Mouse (Mus musculus) limb, embryonic 13.5 days (tissue): ENCODE data around the gene Txnip. TPM values are rescaled to one million over a fixed set of nuclear protein-coding genes. Genes with fewer than 3 reads are reported as not detected.
A peak's percentile ranks its signal among the peaks of the same experiment; 100 is the strongest.

ENCODE experiments used
- ATAC-seq: fragments of 200-750 bp; cut with Nextera tagmentation; 2 replicates; pipeline ENCODE4 v1.8.0; 2017; ENCODE audit warnings: low read depth, moderate number of reproducible peaks, moderate TSS enrichment; ENCODE audit not compliant: low FRiP score
- H3K27ac ChIP-seq: fragments of 300-500 bp; sonication (generic); 2 replicates; pipeline ENCODE4 v1.5.1; 2015; ENCODE audit warnings: inconsistent platforms, mild to moderate bottlenecking, moderate library complexity
- H3K27me3 ChIP-seq: fragments of 300-500 bp; sonication (generic); 2 replicates; pipeline ENCODE4 v1.6.1; 2015; ENCODE audit warnings: mild to moderate bottlenecking, inconsistent platforms
- H3K36me3 ChIP-seq: fragments of 300-500 bp; sonication (generic); 2 replicates; pipeline ENCODE4 v1.6.1; 2015; ENCODE audit warnings: inconsistent platforms, mild to moderate bottlenecking, moderate library complexity
- H3K4me1 ChIP-seq: fragments of 300-500 bp; sonication (generic); 2 replicates; pipeline ENCODE4 v1.6.1; 2015; ENCODE audit warnings: inconsistent platforms
- H3K4me2 ChIP-seq: fragments of 300-500 bp; sonication (generic); replicated peaks from 2 replicates; pipeline ENCODE4 v1.6.1; 2015; ENCODE audit warnings: inconsistent platforms, mild to moderate bottlenecking, moderate library complexity
- H3K4me3 ChIP-seq: fragments of 300-500 bp; sonication (generic); 2 replicates; pipeline ENCODE4 v1.5.1; 2015; ENCODE audit warnings: moderate library complexity, mild to moderate bottlenecking, inconsistent platforms
- H3K9ac ChIP-seq: fragments of 300-500 bp; sonication (generic); 2 replicates; pipeline ENCODE4 v1.6.1; 2015; ENCODE audit warnings: mild to moderate bottlenecking, inconsistent platforms
- H3K9me3 ChIP-seq: fragments of 300-500 bp; sonication (generic); 2 replicates; pipeline ENCODE4 v1.6.1; 2016; ENCODE audit warnings: inconsistent platforms
- whole genome bisulfite sequencing: fragments of 180-500 bp; shearing (Covaris S2); methylation state at CpG from one replicate; pipeline ENCODE4 v1.1.7; 2015; 5-methylcytosine and 5-hydroxymethylcytosine counted together
- polyA plus RNA-seq: library from polyadenylated mRNA; unstranded; fragments of >200 nt; fragmentation: Nextera tagmentation; extraction: Ambion mirVana; gene quantifications from 2 replicates; pipeline ENCODE4 v1.2.1, GENCODE M21; 2015

The Txnip gene
- polyA plus RNA-seq, 1 experiment from 2014 or later: 103 TPM

GRCm38 (mm10) chr3:96540740-96541139 is 17.0 kb upstream of the Txnip start:
- no peaks in the 10 kb centered on the region for H3K9me3 ChIP-seq
- WGBS: 35% methylated on average over 6 of the region's 6 CpGs
- no peak overlapping the region for H3K4me3 ChIP-seq
- H3K9ac ChIP-seq: no peak overlapping the region
- H3K4me2 ChIP-seq: no peak overlapping the region
- peaks cover 12% of the 10 kb centered on the region for H3K4me1 ChIP-seq
- H3K27me3 ChIP-seq: 0 out of 2 replicates have a peak, but pooled peaks cover 15% of the 10 kb centered on the region
- H3K36me3 ChIP-seq: no peaks in the 10 kb centered on the region
- no peak overlapping the region for H3K27ac ChIP-seq
- ATAC-seq: no peak

- Histone ChIP-seq H3K4me3 (no peak overlapping the region), H3K9ac (no peak overlapping the region), H3K27ac (no peak overlapping the region), H3K4me1 (peaks cover 12% of the 10 kb centered on the region), H3K9me3 (no peaks in the 10 kb centered on the region), H3K4me2 (no peak overlapping the region), H3K27me3 (0 out of 2 replicates have a peak, but pooled peaks cover 15% of the 10 kb centered on the region), H3K36me3 (no peaks in the 10 kb centered on the region)
- ATAC-seq: no peak
- WGBS: 22% methylated on average over 14 of the region's 14 CpGs
These were observed 16.3 kb upstream of the Txnip start for GRCm38 (mm10) chr3:96541328-96542078.

GRCm38 (mm10) chr3:96542554-96542953 is 15.2 kb upstream of the Txnip start:
- Histone ChIP-seq H3K27ac (no peak overlapping the region), H3K4me2 (no peak overlapping the region), H3K36me3 (no peaks in the 10 kb centered on the region), H3K27me3 (0 out of 2 replicates have a peak, but pooled peaks cover 15% of the 10 kb centered on the region), H3K4me3 (no peak overlapping the region), H3K4me1 (peaks cover 12% of the 10 kb centered on the region), H3K9ac (no peak overlapping the region), H3K9me3 (no peaks in the 10 kb centered on the region)
- WGBS: 82% methylated on average over 8 of the region's 8 CpGs
- ATAC-seq: no peak

- Histone ChIP-seq H3K27ac (no peak overlapping the region), H3K27me3 (0 out of 2 replicates have a peak, but pooled peaks cover 15% of the 10 kb centered on the region)
- WGBS: 82% methylated on average over 11 of the region's 11 CpGs
These were observed 14.4 kb upstream of the Txnip start for GRCm38 (mm10) chr3:96543345-96543744.

GRCm38 (mm10) chr3:96545565-96545964 is 12.2 kb upstream of the Txnip start:
- H3K4me3 ChIP-seq: no peak overlapping the region
- H3K27ac ChIP-seq: no peak overlapping the region
- 38% methylated on average over 1 of the region's 1 CpGs for WGBS
- H3K36me3 ChIP-seq: no peaks in the 10 kb centered on the region
- H3K4me1 ChIP-seq: no peaks in the 10 kb centered on the region
- H3K27me3 ChIP-seq: 0 out of 2 replicates have a peak, but pooled peaks cover 15% of the 10 kb centered on the region
- ATAC-seq: no peak
- H3K9me3 ChIP-seq: no peaks in the 10 kb centered on the region
- H3K4me2 ChIP-seq: no peak overlapping the region
- H3K9ac ChIP-seq: no peak overlapping the region

More at GRCm38 (mm10) chr3:96543345-96543744, 14.4 kb upstream of the Txnip start:
- Histone ChIP-seq H3K4me2 (no peak overlapping the region), H3K4me3 (no peak overlapping the region), H3K36me3 (no peaks in the 10 kb centered on the region), H3K9ac (no peak overlapping the region), H3K9me3 (no peaks in the 10 kb centered on the region), H3K4me1 (peaks cover 12% of the 10 kb centered on the region)
- ATAC-seq: no peak

- 0 out of 2 replicates have a peak, but pooled peaks cover 12% of the 10 kb centered on the region for H3K27me3 ChIP-seq
- no peak overlapping the region for H3K4me3 ChIP-seq
- H3K4me2 ChIP-seq: peak overlapping the region; percentile 19; the same call in 1 of the 2 replicates
- no peaks in the 10 kb centered on the region for H3K36me3 ChIP-seq
- no peak for ATAC-seq
- H3K9ac ChIP-seq: no peak overlapping the region
- no peaks in the 10 kb centered on the region for H3K9me3 ChIP-seq
- 52% methylated on average over 4 of the region's 4 CpGs for WGBS
- no peak overlapping the region for H3K27ac ChIP-seq
- peaks cover 6% of the 10 kb centered on the region for H3K4me1 ChIP-seq
These were observed 10.9 kb upstream of the Txnip start for GRCm38 (mm10) chr3:96546880-96547279.

GRCm38 (mm10) chr3:96547389-96547960 is 10.3 kb upstream of the Txnip start:
- Histone ChIP-seq H3K27me3 (0 out of 2 replicates have a peak, but pooled peaks cover 7% of the 10 kb centered on the region), H3K9me3 (no peaks in the 10 kb centered on the region), H3K9ac (no peak overlapping the region), H3K4me3 (peak overlapping the region; percentile 24; the same call in 1 of the 2 replicates), H3K4me1 (peaks cover 6% of the 10 kb centered on the region), H3K27ac (no peak overlapping the region), H3K4me2 (peak overlapping the region; percentile 53), H3K36me3 (no peaks in the 10 kb centered on the region)
- WGBS: 8% methylated on average over 14 of the region's 14 CpGs
- no peak for ATAC-seq

GRCm38 (mm10) chr3:96548824-96549223 is 8.9 kb upstream of the Txnip start:
- Histone ChIP-seq H3K36me3 (no peaks in the 10 kb centered on the region), H3K4me2 (no peak overlapping the region), H3K9me3 (no peaks in the 10 kb centered on the region), H3K9ac (no peak overlapping the region), H3K27me3 (0 out of 2 replicates have a peak, but pooled peaks cover 4% of the 10 kb centered on the region), H3K4me1 (peaks cover 6% of the 10 kb centered on the region), H3K27ac (no peak overlapping the region), H3K4me3 (no peak overlapping the region)
- 84% methylated on average over 7 of the region's 7 CpGs for WGBS
- no peak for ATAC-seq

GRCm38 (mm10) chr3:96549346-96549745 is 8.4 kb upstream of the Txnip start:
- Histone ChIP-seq H3K27ac (no peak overlapping the region), H3K9ac (no peak overlapping the region), H3K27me3 (no peaks in the 10 kb centered on the region), H3K4me1 (peaks cover 6% of the 10 kb centered on the region), H3K4me3 (no peak overlapping the region), H3K4me2 (no peak overlapping the region), H3K9me3 (no peaks in the 10 kb centered on the region), H3K36me3 (no peaks in the 10 kb centered on the region)
- ATAC-seq: no peak
- WGBS: 81% methylated on average over 5 of the region's 5 CpGs

GRCm38 (mm10) chr3:96551203-96551602 is 6.6 kb upstream of the Txnip start:
- no peak overlapping the region for H3K9ac ChIP-seq
- no peak overlapping the region for H3K4me3 ChIP-seq
- no peaks in the 10 kb centered on the region for H3K27me3 ChIP-seq
- no peak overlapping the region for H3K27ac ChIP-seq
- WGBS: 16% methylated on average over 8 of the region's 8 CpGs
- no peak; the same call in 1 of the 2 replicates for ATAC-seq
- peaks cover 20% of the 10 kb centered on the region for H3K4me1 ChIP-seq
- no peak overlapping the region for H3K4me2 ChIP-seq
- H3K36me3 ChIP-seq: no peaks in the 10 kb centered on the region
- H3K9me3 ChIP-seq: no peaks in the 10 kb centered on the region

- Histone ChIP-seq H3K36me3 (no peaks in the 10 kb centered on the region), H3K4me1 (peaks cover 26% of the 10 kb centered on the region), H3K4me2 (no peak overlapping the region), H3K27ac (no peak overlapping the region), H3K4me3 (no peak overlapping the region), H3K9me3 (no peaks in the 10 kb centered on the region), H3K27me3 (no peaks in the 10 kb centered on the region), H3K9ac (no peak overlapping the region)
- WGBS: 69% methylated on average over 7 of the region's 7 CpGs
- no peak for ATAC-seq
These were observed 5.9 kb upstream of the Txnip start for GRCm38 (mm10) chr3:96551890-96552289.

- Histone ChIP-seq H3K27me3 (no peaks in the 10 kb centered on the region), H3K27ac (no peak overlapping the region), H3K4me1 (peaks cover 29% of the 10 kb centered on the region), H3K9ac (no peak overlapping the region), H3K4me2 (no peak overlapping the region), H3K9me3 (no peaks in the 10 kb centered on the region), H3K36me3 (no peaks in the 10 kb centered on the region), H3K4me3 (no peak overlapping the region)
- WGBS: 73% methylated on average over 6 of the region's 6 CpGs
- ATAC-seq: no peak
These were observed 4.2 kb upstream of the Txnip start for GRCm38 (mm10) chr3:96553601-96554000.
